Mouse (Mus musculus): ENCODE data around the gene Glycam1. TPM values are rescaled to one million over a fixed set of nuclear protein-coding genes. Genes with fewer than 3 reads are reported as not detected.
"Not testable (repeated sequence)": the region's sequence is repeated elsewhere in the genome, so short reads cannot be mapped to it uniquely, and the experiment has no call there.

Gene Glycam1
- polyA plus RNA-seq (2012; rRNA removed): not detected in 2 replicates

DNA sequence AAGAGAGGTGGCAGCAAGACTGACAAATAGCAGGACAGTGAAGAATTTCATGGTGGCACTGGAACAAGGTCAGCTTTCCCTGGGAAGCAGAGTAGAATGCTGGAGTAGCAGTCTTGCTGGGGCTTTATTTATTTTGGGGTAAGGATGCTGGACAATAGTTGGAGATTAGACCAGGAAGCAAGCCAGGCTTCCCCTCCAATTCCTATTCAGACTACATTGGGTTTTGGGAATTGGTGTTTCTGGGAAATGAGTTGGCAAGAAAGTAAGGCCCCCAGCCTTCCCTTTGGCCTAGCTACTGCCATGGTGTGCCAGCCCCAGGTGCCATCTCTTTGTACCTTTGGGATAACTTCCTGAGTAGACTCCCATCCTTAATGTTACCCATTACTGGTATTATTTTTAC, at the start of gene Glycam1:
Gene Glycam1, minus strand, starts transcription at position 101 of the 400 bp plus-strand sequence.
- TF ChIP-seq POLR2A (IDR thresholded peaks at IDR 0.05; ENCODE audit: borderline replicate concordance, extremely low read depth, low read depth, low read length): no peak
- no peak for TF ChIP-seq CTCF (IDR thresholded peaks at IDR 0.05; ENCODE audit: insufficient read depth, low read length)
- Histone ChIP-seq H3K4me3 (replicated peaks; ENCODE audit: extremely low read depth, low read depth, low read length) (no peak within 1 kb of the TSS), H3K4me1 (ENCODE audit: control insufficient read depth, insufficient read depth, low read length) (no peaks in the 10 kb centered on the region)
- no peak for DNase-seq

DNA sequence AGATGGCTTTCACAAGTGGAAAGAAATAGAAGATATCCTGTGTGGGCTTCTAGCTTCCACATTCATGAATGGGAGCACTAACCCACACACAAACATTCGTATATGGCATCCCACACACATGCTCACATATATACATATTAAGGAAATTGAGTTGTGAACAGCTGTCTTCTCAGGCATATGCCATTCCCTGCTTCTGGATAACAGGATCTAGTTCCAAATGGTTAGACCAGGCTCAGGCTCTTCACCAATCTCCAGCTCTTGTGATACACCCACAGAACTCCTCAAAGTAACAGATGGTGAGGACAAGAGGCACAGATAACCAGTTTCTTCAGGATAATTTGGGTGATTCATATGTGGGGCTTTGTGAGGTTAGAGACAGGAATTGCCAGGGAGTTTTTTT, 39.6 kb upstream of the Glycam1 start:
- WGBS: 65% methylated on average over 1 of the region's 1 CpGs

DNA sequence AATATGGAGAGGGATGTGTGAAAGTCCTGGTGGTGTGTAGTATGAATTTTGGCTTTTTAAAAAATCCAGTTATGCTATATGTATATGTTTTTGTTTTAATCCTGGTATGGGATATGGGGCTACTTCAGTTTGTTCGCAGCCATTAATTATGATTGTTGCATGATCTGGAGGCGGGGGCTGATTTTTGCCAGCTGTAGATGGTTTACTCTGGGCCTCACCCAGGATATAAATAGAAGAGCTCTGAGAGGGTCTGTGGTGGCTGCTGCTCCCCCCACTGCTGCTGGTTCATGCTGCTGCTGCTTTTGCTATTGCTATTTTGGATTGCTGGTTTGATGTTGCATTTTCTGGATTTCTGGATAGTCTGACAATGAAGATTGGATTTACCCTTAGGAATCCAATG, 25.9 kb upstream of the Glycam1 start:
- DNase-seq: no peak
- TF ChIP-seq POLR2A (IDR thresholded peaks at IDR 0.05; ENCODE audit: borderline replicate concordance, extremely low read depth, low read depth, low read length) (no peak), CTCF (IDR thresholded peaks at IDR 0.05; ENCODE audit: insufficient read depth, low read length) (no peak)
- H3K4me3 ChIP-seq (replicated peaks; ENCODE audit: extremely low read depth, low read depth, low read length): no peak overlapping the region
- 70% methylated on average over 2 of the region's 2 CpGs for WGBS
- no peaks in the 10 kb centered on the region for H3K4me1 ChIP-seq (ENCODE audit: control insufficient read depth, insufficient read depth, low read length)

More for the DNA sequence above, 39.6 kb upstream of the Glycam1 start:
- H3K4me3 ChIP-seq (replicated peaks; ENCODE audit: extremely low read depth, low read depth, low read length): no peak overlapping the region
- H3K4me1 ChIP-seq (ENCODE audit: control insufficient read depth, insufficient read depth, low read length): no peaks in the 10 kb centered on the region
- TF ChIP-seq POLR2A (IDR thresholded peaks at IDR 0.05; ENCODE audit: borderline replicate concordance, extremely low read depth, low read depth, low read length) (no peak), CTCF (IDR thresholded peaks at IDR 0.05; ENCODE audit: insufficient read depth, low read length) (no peak)
- no peak for DNase-seq

DNA sequence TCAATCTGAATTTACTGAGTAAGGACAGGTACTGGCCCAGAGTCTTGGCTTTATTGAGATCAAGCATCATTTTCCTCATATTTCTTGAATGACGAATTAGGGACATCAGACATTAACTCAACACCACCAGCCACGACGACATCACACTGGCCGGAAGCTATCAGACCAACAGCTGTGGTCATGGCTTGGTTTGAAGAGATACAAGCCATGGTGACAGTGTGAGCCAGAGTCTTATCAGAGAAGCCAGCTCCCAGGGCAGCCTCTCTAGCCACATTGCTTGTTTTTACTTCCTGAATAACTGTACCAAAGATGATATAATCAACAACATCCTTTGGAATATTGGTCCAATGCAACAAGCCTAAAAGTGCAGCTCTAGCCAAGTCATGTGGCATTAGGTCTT, 22.9 kb upstream of the Glycam1 start:
- 71% methylated on average over 4 of the region's 4 CpGs for WGBS
- H3K4me3 ChIP-seq (replicated peaks; ENCODE audit: extremely low read depth, low read depth, low read length); H3K4me1 ChIP-seq (ENCODE audit: control insufficient read depth, insufficient read depth, low read length); DNase-seq: not testable (repeated sequence)

DNA sequence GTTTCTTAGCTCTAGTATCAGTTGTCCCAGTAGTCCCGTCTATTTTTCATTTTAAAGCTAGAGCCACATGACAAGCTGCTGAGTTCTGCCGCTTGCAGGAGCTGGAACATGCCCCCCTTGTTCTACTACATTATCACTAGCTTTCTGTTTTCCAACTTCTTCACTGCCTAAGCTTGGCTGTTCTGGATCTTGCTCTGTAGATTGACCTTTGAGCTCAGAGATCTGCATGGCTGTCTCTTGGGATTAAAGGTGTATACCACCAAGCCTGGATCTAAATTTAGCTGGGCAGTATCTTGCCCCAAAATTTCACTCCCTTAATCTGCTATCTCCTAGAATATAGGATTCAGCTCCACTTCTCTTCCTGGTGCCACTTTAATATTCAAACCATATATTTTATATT, 21.0 kb upstream of the Glycam1 start:
- Histone ChIP-seq H3K4me1 (ENCODE audit: control insufficient read depth, insufficient read depth, low read length) (no peaks in the 10 kb centered on the region), H3K4me3 (replicated peaks; ENCODE audit: extremely low read depth, low read depth, low read length) (no peak overlapping the region)
- no peak for TF ChIP-seq POLR2A (IDR thresholded peaks at IDR 0.05; ENCODE audit: borderline replicate concordance, extremely low read depth, low read depth, low read length)
- no peak for TF ChIP-seq CTCF (IDR thresholded peaks at IDR 0.05; ENCODE audit: insufficient read depth, low read length)
- 79% methylated on average over 2 of the region's 2 CpGs for WGBS
- no peak for DNase-seq

DNA sequence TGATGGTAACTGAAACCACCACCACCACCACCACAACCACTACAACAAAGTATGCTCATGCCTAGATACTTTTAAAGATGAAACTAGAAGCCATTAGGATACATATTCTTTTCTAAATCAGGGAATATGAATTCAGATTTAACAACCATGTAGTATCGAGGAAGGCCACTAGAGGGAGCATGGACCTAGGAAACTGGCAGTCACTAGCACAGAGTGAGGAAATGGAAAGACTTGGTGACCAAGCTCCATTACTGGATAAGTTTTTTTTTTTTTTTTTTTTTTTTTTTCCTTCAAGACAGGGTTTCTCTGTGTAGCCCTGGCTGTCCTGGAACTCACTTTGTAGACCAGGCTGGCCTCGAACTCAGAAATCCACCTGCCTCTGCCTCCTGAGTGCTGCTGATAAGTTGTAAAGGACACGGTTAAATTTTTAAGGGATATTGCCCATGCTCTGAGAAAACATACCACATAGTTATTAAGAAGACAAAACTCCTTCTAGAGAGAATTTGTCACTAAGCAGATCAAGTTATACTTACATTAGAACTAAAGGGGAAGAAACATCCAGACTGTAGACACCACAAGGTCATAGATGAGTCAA, 12.7 kb downstream of the Glycam1 start:
- DNase-seq: no peak
- H3K4me3 ChIP-seq (replicated peaks; ENCODE audit: extremely low read depth, low read depth, low read length): no peak overlapping the region
- 44% methylated on average over 3 of the region's 3 CpGs for WGBS
- no peaks in the 10 kb centered on the region for H3K4me1 ChIP-seq (ENCODE audit: control insufficient read depth, insufficient read depth, low read length)
- TF ChIP-seq POLR2A (IDR thresholded peaks at IDR 0.05; ENCODE audit: borderline replicate concordance, extremely low read depth, low read depth, low read length) (no peak), CTCF (IDR thresholded peaks at IDR 0.05; ENCODE audit: insufficient read depth, low read length) (peak; percentile 61)

DNA sequence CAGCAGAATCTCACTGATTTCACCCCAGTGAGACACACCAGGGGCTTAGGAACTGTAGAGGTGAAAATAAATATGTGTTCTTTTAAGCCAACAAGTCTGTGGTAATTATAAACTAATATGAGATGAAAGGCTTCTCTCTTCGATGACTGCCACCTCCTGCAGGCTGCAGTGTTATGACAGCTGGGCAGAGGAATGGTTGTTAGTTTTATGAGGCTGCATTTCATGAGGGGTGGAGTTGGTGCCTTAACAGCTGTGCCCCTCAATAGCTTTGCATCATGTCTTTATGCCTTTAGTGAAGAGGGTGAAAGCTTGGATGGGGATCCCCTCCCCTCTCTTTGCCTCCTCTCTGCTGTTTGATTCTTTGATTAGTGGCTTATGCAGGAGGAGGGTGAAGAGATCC, 13.8 kb downstream of the Glycam1 start:
- H3K4me3 ChIP-seq (replicated peaks; ENCODE audit: extremely low read depth, low read depth, low read length): no peak overlapping the region
- 6% methylated on average over 1 of the region's 1 CpGs for WGBS
- TF ChIP-seq CTCF (IDR thresholded peaks at IDR 0.05; ENCODE audit: insufficient read depth, low read length): no peak
- TF ChIP-seq POLR2A (IDR thresholded peaks at IDR 0.05; ENCODE audit: borderline replicate concordance, extremely low read depth, low read depth, low read length): no peak
- no peaks in the 10 kb centered on the region for H3K4me1 ChIP-seq (ENCODE audit: control insufficient read depth, insufficient read depth, low read length)
- no peak for DNase-seq

DNA sequence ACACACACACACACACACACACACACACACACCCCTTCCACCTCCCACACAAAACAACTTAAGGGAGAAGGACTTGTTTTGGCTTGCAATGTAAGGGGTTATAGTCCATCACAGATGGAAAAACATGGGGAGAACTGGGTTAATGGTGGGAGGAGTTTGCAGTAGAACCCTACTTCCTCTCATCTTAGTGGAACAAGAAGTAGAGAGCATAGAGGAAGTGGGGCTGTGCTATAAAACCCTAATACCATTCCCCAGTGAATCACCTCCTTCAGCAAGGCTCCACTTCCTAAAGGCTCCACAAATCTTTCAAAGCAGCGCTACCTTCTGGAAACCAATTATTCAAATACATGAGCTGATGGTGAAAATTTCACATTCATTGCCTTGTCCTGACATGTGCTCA, 15.4 kb downstream of the Glycam1 start:
- WGBS: 80% methylated on average over 1 of the region's 1 CpGs
- no peak overlapping the region for H3K4me3 ChIP-seq (replicated peaks; ENCODE audit: extremely low read depth, low read depth, low read length)
- DNase-seq: no peak
- H3K4me1 ChIP-seq (ENCODE audit: control insufficient read depth, insufficient read depth, low read length): no peaks in the 10 kb centered on the region
- TF ChIP-seq CTCF (IDR thresholded peaks at IDR 0.05; ENCODE audit: insufficient read depth, low read length) (no peak), POLR2A (IDR thresholded peaks at IDR 0.05; ENCODE audit: borderline replicate concordance, extremely low read depth, low read depth, low read length) (no peak)

DNA sequence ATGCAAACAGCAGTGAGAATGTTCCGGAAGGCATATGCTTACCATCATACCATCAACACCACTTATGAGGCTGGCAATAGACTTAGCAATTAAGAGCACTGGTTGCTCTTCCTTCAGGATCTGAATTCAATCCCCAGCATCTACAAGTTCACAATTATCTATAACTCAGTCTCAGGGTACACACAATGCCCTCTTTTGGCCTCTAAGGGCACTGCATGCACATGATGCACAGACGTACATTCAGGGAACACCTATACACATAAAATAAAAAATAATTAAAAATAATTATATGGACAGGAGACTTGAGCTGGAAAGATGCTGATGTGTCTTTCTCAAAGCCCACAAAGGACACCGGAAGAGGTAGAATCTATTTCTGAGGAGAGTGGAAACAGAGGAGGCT, 16.9 kb downstream of the Glycam1 start:
- no peak for DNase-seq
- TF ChIP-seq CTCF (IDR thresholded peaks at IDR 0.05; ENCODE audit: insufficient read depth, low read length): no peak
- TF ChIP-seq POLR2A (IDR thresholded peaks at IDR 0.05; ENCODE audit: borderline replicate concordance, extremely low read depth, low read depth, low read length): no peak
- no peaks in the 10 kb centered on the region for H3K4me1 ChIP-seq (ENCODE audit: control insufficient read depth, insufficient read depth, low read length)
- H3K4me3 ChIP-seq (replicated peaks; ENCODE audit: extremely low read depth, low read depth, low read length): no peak overlapping the region
- 75% methylated on average over 3 of the region's 3 CpGs for WGBS

DNA sequence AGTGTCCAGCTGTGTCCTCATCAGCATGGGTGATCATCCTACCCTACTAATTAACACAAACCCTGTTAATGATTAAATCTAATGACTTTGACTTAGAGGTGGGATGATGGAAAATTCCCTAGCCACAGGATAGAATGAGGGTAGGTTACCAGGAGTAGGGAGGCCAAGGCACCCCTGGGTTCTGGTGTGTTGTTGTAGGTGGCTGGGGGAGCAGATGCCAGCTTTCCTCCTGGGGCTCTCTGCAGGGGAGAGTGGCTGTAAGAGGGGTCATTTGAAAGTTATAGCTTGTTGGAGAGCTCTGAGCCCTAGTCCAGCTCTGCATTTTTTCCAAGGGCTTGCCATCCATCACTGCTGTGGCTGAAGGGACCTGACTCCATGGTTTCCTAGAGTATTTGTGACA, 22.4 kb downstream of the Glycam1 start:
- H3K4me1 ChIP-seq (ENCODE audit: control insufficient read depth, insufficient read depth, low read length): no peaks in the 10 kb centered on the region
- TF ChIP-seq CTCF (IDR thresholded peaks at IDR 0.05; ENCODE audit: insufficient read depth, low read length): no peak
- TF ChIP-seq POLR2A (IDR thresholded peaks at IDR 0.05; ENCODE audit: borderline replicate concordance, extremely low read depth, low read depth, low read length): no peak

More for the DNA sequence above, 22.4 kb downstream of the Glycam1 start:
- no peak for DNase-seq
- H3K4me3 ChIP-seq (replicated peaks; ENCODE audit: extremely low read depth, low read depth, low read length): no peak overlapping the region
